Mouse (Mus musculus) T-cell, adult 2 months (primary cell): Measurements from ENCODE around the gene Fam122a.

Experiments
- DNase-seq: peaks from one replicate; pipeline ENCODE4 v3.0.0; 2022; ENCODE audit warnings: low spot score

The Fam122a gene

DNA sequence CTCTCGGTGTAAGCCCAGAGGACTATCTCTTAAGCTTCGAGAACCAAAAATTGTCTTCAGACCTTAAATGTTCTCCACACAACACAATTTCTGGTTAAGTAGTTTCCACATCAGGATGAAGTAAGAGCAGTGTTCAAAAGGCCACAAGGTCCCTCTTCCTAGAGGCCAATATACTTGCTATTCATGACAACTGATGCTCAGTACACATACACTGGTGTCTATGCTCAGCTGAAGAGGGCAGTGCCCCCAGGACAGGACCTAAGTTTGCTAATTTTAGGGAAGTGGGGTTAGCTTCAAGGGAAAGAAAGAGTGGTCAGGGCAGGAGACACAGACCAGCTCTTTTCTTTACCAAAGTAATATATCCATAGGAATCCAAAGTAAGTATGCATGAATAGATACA is 45.8 kb downstream of the Fam122a start:
- DNase-seq = no peak

DNA sequence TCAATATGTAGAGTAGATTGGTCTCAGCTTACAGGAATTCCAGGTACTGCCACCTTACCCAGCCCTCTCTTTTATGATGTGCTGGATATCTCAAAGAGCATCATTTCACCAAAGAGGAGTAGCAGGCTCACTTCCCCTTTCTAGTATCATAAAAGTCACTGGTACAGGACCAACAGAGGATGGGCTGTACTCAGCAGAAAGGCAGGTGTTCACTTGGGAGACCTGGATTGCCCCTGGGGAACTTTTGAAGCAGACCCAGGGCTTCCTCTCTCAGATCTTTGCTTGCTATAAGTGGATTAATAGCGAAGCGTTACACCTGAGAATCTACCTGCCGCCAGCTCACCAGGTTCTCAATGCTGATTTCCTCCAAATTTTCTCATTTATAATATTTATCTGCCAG is 49.1 kb downstream of the Fam122a start:
- DNase-seq = no peak

DNA sequence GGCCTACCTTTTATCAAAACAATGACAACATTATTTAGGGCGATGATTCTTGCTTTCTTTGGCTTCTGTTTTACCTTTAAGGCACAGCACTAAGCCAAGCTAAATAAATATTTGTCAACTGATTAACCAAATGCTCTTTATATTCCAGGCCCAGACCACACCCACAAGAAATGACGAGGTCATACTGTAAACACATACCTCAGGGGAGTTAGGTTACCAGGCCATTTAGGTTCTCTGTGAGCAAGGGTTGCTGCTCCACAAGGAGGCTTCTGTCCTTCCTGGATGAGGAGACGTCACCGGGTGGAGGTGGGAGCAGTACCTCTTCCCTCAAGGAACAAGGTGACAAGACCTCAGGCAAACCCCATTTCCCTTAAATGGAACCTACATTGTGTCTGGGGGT is 49.9 kb downstream of the Fam122a start:
- DNase-seq = no peak

DNA sequence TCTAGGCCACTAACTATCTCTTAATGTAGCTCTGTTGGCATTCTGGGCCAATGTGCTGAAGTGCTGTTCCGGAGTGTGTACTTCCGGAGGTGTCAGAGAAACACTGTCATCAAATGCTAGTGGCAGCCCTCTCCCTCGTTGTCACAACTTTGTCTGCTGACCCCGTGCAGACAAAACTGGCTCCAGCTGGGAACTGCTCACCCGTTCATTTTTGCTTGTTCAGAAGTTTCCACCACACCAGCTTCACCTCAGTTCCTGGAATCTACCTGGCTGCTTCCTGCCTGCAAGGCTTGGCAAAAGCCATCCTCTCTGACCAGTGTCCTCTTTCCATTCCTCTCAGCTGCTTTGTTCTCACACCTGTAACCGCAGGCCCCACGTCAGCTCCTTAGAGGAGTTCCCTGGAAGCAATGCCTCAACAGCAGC is 50.4 kb downstream of the Fam122a start:
- DNase-seq = no peak
